Mouse (Mus musculus): ENCODE measurements around the gene Kremen1. TPM values are rescaled to one million over a fixed set of nuclear protein-coding genes. Genes with fewer than 3 reads are reported as not detected.

Gene Kremen1
- polyA plus RNA-seq, 1 experiment from 2014 or later, result 3.8 TPM

DNA sequence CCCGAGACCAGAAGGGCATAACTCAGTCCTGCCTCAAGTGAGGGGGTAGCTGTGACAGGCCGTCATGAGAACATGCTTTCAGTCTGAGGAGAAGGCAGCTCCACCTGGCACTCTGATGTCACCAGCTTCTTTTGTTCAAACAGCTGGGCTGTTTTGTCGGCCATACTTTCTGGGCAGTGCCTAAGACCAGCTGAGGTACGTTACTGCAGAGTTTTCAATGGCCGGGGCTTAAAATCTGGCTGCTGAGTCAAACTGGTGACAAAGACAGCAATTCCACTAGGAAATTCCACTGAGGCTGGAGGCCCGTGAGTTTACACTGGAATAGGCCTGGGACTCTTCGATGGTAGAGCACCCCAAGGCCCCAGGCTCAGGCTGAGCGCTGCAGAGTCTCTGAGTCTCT lies 84.7 kb downstream of the Kremen1 start:
- no peaks in the 10 kb centered on the region for H3K27me3 ChIP-seq (ENCODE audit: control insufficient read depth, insufficient read depth, low read length)
- no peak overlapping the region for H3K4me2 ChIP-seq (ENCODE audit: low read length)
- no peak overlapping the region for H3K9ac ChIP-seq (replicated peaks; ENCODE audit: low read length)
- H3K36me3 ChIP-seq (ENCODE audit: control insufficient read depth, insufficient read depth, low read length), result no peaks in the 10 kb centered on the region
- no peaks in the 10 kb centered on the region for H3K9me3 ChIP-seq (ENCODE audit: control insufficient read depth, low read length)
- no peaks in the 10 kb centered on the region for H3K4me1 ChIP-seq (ENCODE audit: control insufficient read depth, insufficient read depth, low read length)
- no peak overlapping the region for H3K4me3 ChIP-seq (replicated peaks; ENCODE audit: low read depth, low read length)
- H3K27ac ChIP-seq (replicated peaks; ENCODE audit: low read depth, low read length), result no peak overlapping the region
- ATAC-seq (ENCODE audit: low FRiP score, low TSS enrichment) (no peak), DNase-seq (no peak)
- 71% methylated on average over 8 of the region's 8 CpGs for WGBS

DNA sequence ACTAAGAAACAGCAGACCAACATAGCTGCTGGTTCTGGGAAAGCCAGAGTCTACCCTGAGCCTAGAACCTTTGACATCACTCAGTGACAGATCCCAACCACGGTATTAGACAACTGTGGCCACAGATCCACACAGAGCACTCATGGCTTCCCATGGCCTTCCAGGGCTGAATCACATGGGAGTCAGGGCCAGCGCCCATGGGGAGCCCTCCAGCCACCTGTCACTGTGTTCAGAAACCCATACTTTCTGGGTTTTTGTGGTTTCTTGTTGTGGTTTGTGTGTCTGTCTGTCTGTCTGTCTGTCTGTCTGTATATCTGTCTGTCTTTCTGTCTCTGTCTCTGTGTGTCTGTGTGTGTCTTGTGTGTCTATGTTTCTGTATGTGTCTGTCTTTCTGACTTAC lies 85.5 kb downstream of the Kremen1 start:
- WGBS, result 87% methylated on average over 2 of the region's 2 CpGs
- H3K27ac ChIP-seq (replicated peaks; ENCODE audit: low read depth, low read length), result no peak overlapping the region
- H3K27me3 ChIP-seq (ENCODE audit: control insufficient read depth, insufficient read depth, low read length), result no peaks in the 10 kb centered on the region
- no peaks in the 10 kb centered on the region for H3K36me3 ChIP-seq (ENCODE audit: control insufficient read depth, insufficient read depth, low read length)
- no peak overlapping the region for H3K4me2 ChIP-seq (ENCODE audit: low read length)
- H3K4me1 ChIP-seq (ENCODE audit: control insufficient read depth, insufficient read depth, low read length), result no peaks in the 10 kb centered on the region
- DNase-seq (no peak), ATAC-seq (ENCODE audit: low FRiP score, low TSS enrichment) (no peak)
- no peak overlapping the region for H3K4me3 ChIP-seq (replicated peaks; ENCODE audit: low read depth, low read length)
- H3K9me3 ChIP-seq (ENCODE audit: control insufficient read depth, low read length), result no peaks in the 10 kb centered on the region
- H3K9ac ChIP-seq (replicated peaks; ENCODE audit: low read length), result no peak overlapping the region

DNA sequence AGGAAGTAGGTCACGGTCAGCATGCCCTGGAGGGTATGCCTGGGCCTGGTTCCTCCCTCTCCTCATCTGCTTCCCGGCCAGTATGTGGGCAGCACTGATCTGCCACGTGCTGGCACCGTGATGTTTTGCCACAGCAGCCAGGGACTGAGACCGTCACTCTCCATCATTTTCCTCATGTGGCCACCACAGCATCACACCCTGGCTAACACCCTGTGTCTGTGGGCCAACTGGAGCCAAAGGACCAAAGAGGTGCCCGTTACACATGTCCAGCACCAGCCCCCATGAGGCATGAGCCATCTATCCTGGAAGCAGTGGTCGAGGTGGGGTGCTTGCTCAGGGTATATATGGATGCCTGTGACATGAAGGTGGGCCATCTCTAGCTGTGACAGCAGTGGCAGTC lies 86.2 kb downstream of the Kremen1 start:
- no peak for ATAC-seq (ENCODE audit: low FRiP score, low TSS enrichment)
- no peak overlapping the region for H3K4me2 ChIP-seq (ENCODE audit: low read length)

DNA sequence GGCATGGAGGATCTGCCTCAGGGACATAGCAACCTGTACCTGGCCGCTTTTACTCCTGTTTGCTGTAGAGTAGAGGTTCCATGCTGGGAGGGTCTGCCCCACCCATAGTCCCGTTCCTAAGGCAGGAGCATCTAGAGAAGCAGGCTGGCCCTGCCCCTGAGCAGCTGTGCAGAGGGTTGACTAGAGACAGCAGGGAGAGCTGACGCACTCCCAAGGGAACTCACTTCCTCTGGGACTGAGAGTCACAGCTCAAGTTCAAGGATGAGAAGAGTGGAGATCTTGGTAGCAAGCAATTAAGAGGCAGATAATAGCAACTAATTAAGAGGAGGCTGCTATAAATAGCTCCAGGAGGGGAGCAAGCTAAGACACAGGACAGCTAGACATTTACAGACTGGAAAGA lies 88.5 kb downstream of the Kremen1 start:
- Histone ChIP-seq H3K27ac (replicated peaks; ENCODE audit: low read depth, low read length) (no peak overlapping the region), H3K4me1 (ENCODE audit: control insufficient read depth, insufficient read depth, low read length) (0 out of 2 replicates have a peak, but pooled peaks cover under 1% of the 10 kb centered on the region), H3K27me3 (ENCODE audit: control insufficient read depth, insufficient read depth, low read length) (no peaks in the 10 kb centered on the region), H3K36me3 (ENCODE audit: control insufficient read depth, insufficient read depth, low read length) (no peaks in the 10 kb centered on the region), H3K9ac (replicated peaks; ENCODE audit: low read length) (no peak overlapping the region), H3K4me2 (ENCODE audit: low read length) (no peak overlapping the region), H3K9me3 (ENCODE audit: control insufficient read depth, low read length) (no peaks in the 10 kb centered on the region), H3K4me3 (replicated peaks; ENCODE audit: low read depth, low read length) (no peak overlapping the region)
- 59% methylated on average over 3 of the region's 3 CpGs for WGBS
- ATAC-seq (ENCODE audit: low FRiP score, low TSS enrichment) (no peak), DNase-seq (no peak)

More for the DNA sequence above, 86.2 kb downstream of the Kremen1 start:
- no peaks in the 10 kb centered on the region for H3K9me3 ChIP-seq (ENCODE audit: control insufficient read depth, low read length)
- no peak overlapping the region for H3K27ac ChIP-seq (replicated peaks; ENCODE audit: low read depth, low read length)
- H3K9ac ChIP-seq (replicated peaks; ENCODE audit: low read length), result no peak overlapping the region
- no peaks in the 10 kb centered on the region for H3K27me3 ChIP-seq (ENCODE audit: control insufficient read depth, insufficient read depth, low read length)
- no peak for DNase-seq
- no peaks in the 10 kb centered on the region for H3K36me3 ChIP-seq (ENCODE audit: control insufficient read depth, insufficient read depth, low read length)
- 88% methylated on average over 7 of the region's 7 CpGs for WGBS
- H3K4me3 ChIP-seq (replicated peaks; ENCODE audit: low read depth, low read length), result no peak overlapping the region
- no peaks in the 10 kb centered on the region for H3K4me1 ChIP-seq (ENCODE audit: control insufficient read depth, insufficient read depth, low read length)

DNA sequence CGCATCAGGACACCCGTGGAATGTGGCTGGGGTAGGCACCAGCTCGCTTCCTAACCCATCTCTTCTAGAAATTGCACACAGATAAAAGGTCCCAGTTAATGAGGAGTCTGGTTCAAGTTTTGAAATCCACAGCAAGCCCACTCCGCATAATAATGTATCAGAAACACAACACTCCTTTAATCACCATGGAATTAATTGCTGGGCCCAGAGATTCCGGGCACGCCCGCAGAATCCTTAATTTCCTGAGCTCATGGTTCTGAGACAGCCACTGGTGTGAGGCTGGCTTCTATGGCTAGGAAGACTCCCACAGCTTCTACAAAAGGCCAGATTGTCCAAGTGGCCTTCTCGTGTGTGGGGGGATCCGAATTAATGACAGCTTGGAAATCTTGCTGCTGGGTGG lies 94.0 kb downstream of the Kremen1 start:
- Histone ChIP-seq H3K4me3 (replicated peaks; ENCODE audit: low read depth, low read length) (no peak overlapping the region), H3K4me1 (ENCODE audit: control insufficient read depth, insufficient read depth, low read length) (0 out of 2 replicates have a peak, but pooled peaks cover 7% of the 10 kb centered on the region), H3K27ac (replicated peaks; ENCODE audit: low read depth, low read length) (0 out of 2 replicates have a peak overlapping the region, but pooled peaks have one; percentile 20), H3K36me3 (ENCODE audit: control insufficient read depth, insufficient read depth, low read length) (no peaks in the 10 kb centered on the region), H3K27me3 (ENCODE audit: control insufficient read depth, insufficient read depth, low read length) (no peaks in the 10 kb centered on the region), H3K4me2 (ENCODE audit: low read length) (no peak overlapping the region), H3K9ac (replicated peaks; ENCODE audit: low read length) (no peak overlapping the region), H3K9me3 (ENCODE audit: control insufficient read depth, low read length) (no peaks in the 10 kb centered on the region)
- ATAC-seq (ENCODE audit: low FRiP score, low TSS enrichment), result no peak; the same call in 1 of the 2 replicates
- peak; percentile 58 for DNase-seq
- WGBS, result 62% methylated on average over 9 of the region's 9 CpGs

DNA sequence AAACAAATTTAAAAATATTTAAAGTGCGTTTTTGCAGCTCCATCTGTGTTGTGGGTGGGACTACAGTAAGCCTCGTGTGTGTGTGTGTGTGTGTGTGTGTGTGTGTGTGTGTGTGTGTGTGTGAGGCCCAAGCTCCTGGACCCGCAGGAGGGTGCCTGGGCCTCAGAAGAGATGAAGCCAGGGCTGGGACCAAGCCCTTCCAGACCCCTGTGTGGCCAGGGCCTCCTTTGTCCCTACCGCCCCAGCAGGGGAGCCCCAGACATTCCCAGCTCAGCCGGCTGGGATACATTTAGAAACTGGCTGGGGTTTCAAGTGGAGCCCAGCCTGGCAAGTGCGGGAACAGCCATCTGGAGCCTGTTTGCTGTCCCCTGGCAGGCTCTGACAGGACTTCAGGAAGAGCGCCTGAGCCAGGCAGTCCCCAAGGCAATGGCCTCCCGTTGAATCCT lies 95.9 kb downstream of the Kremen1 start:
- DNase-seq (peak; percentile 44), ATAC-seq (ENCODE audit: low FRiP score, low TSS enrichment) (peak; percentile 37; the same call in 1 of the 2 replicates)
- Histone ChIP-seq H3K4me1 (ENCODE audit: control insufficient read depth, insufficient read depth, low read length) (0 out of 2 replicates have a peak, but pooled peaks cover 7% of the 10 kb centered on the region), H3K9me3 (ENCODE audit: control insufficient read depth, low read length) (no peaks in the 10 kb centered on the region), H3K4me2 (ENCODE audit: low read length) (no peak overlapping the region), H3K4me3 (replicated peaks; ENCODE audit: low read depth, low read length) (no peak overlapping the region), H3K27ac (replicated peaks; ENCODE audit: low read depth, low read length) (0 out of 2 replicates have a peak overlapping the region, but pooled peaks have one; percentile 41), H3K27me3 (ENCODE audit: control insufficient read depth, insufficient read depth, low read length) (no peaks in the 10 kb centered on the region), H3K36me3 (ENCODE audit: control insufficient read depth, insufficient read depth, low read length) (no peaks in the 10 kb centered on the region), H3K9ac (replicated peaks; ENCODE audit: low read length) (no peak overlapping the region)
- WGBS, result 18% methylated on average over 8 of the region's 8 CpGs

DNA sequence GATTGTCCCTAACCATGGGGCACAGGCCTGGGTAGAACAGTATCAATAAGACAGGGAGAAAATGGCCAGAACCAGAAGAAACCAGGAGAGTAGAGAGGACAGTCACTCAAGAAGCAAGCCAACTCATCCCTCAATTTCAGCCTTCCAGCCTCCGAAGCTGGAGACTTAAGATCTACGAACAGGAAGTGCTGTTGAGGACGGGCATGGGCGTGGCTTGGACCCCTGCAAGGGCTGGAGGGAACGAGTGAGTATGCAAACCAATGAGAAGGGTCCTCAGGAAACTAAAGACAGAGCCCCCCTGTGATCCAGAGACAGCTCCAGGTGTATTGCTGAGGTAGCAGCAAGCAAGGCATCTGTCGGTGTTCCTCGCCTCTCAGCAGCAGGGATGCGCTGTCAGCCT lies 97.0 kb downstream of the Kremen1 start:
- Histone ChIP-seq H3K9me3 (ENCODE audit: control insufficient read depth, low read length) (no peaks in the 10 kb centered on the region), H3K9ac (replicated peaks; ENCODE audit: low read length) (no peak overlapping the region), H3K4me2 (ENCODE audit: low read length) (no peak overlapping the region), H3K4me1 (ENCODE audit: control insufficient read depth, insufficient read depth, low read length) (0 out of 2 replicates have a peak, but pooled peaks cover 7% of the 10 kb centered on the region), H3K36me3 (ENCODE audit: control insufficient read depth, insufficient read depth, low read length) (no peaks in the 10 kb centered on the region), H3K27me3 (ENCODE audit: control insufficient read depth, insufficient read depth, low read length) (no peaks in the 10 kb centered on the region), H3K27ac (replicated peaks; ENCODE audit: low read depth, low read length) (no peak overlapping the region), H3K4me3 (replicated peaks; ENCODE audit: low read depth, low read length) (no peak overlapping the region)
- DNase-seq, result peak; percentile 18
- WGBS, result 33% methylated on average over 8 of the region's 8 CpGs
- ATAC-seq (ENCODE audit: low FRiP score, low TSS enrichment), result no peak

DNA sequence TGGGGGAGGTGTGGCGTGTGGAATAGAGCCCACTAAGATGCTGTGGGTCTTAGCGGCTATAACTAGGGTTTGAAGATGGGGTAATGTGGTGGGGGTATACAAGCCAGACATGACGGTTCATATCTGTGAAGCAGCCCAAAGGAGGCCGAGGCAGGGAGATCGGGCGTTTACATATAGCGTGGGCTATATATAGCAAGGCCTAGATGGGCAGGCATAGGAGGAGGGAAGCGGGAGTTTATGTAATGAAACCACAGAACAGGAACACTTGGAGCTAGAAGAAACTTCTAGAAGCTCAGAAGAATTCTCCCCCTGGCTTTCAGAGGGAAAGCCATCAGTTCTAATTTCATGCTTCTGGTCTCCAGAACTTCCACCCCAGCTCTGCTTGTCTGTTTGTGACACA lies 97.9 kb downstream of the Kremen1 start:
- H3K4me3 ChIP-seq (replicated peaks; ENCODE audit: low read depth, low read length), result no peak overlapping the region
- 95% methylated on average over 8 of the region's 8 CpGs for WGBS

DNA sequence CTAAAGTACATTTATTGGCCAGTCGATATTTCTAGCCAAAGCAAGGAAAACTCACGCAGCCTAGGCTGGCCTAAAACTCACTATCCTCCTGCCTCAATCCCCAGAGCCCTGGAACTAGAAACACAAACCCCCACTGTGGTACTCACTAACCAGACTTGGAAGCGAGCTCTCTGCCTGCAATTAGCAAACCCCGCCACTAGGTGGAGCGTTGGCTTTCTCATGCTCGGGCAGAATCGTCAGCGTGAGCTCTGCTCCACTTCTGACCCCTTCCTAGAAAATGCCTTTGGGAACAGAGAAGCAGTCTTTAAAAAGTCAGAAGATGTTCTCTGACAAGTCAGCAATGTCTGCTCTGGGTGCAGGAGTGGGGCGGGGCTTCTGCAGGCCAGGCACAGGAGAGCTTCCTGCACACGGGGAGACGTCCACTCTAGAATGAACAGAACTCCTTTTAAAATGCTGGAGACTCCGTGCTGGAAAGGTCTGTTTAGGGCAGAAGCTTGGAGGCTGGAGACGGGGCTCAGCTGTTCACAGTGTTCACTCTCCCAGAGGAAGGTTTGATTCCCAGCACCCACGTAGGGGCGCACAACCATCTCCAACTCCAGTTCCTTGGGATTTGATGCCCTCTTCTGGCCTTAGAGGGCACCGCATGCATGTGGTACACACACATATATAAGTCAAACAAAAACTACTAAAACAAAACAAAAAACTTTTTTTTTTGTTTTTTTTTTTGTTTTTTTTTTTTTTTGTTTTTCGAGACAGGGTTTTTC lies 100.5 kb downstream of the Kremen1 start:
- ATAC-seq (ENCODE audit: low FRiP score, low TSS enrichment), result no peak
- no peaks in the 10 kb centered on the region for H3K36me3 ChIP-seq (ENCODE audit: control insufficient read depth, insufficient read depth, low read length)
- no peaks in the 10 kb centered on the region for H3K9me3 ChIP-seq (ENCODE audit: control insufficient read depth, low read length)
- H3K4me2 ChIP-seq (ENCODE audit: low read length), result no peak overlapping the region
- peak; percentile 31 for DNase-seq
- 71% methylated on average over 17 of the region's 17 CpGs for WGBS
- H3K9ac ChIP-seq (replicated peaks; ENCODE audit: low read length), result no peak overlapping the region
- H3K27ac ChIP-seq (replicated peaks; ENCODE audit: low read depth, low read length), result no peak overlapping the region
- H3K27me3 ChIP-seq (ENCODE audit: control insufficient read depth, insufficient read depth, low read length), result no peaks in the 10 kb centered on the region
- H3K4me1 ChIP-seq (ENCODE audit: control insufficient read depth, insufficient read depth, low read length), result 0 out of 2 replicates have a peak, but pooled peaks cover 4% of the 10 kb centered on the region
- no peak overlapping the region for H3K4me3 ChIP-seq (replicated peaks; ENCODE audit: low read depth, low read length)

More for the DNA sequence above, 97.9 kb downstream of the Kremen1 start:
- ATAC-seq (ENCODE audit: low FRiP score, low TSS enrichment) (no peak), DNase-seq (no peak)
- no peak overlapping the region for H3K27ac ChIP-seq (replicated peaks; ENCODE audit: low read depth, low read length)
- no peak overlapping the region for H3K9ac ChIP-seq (replicated peaks; ENCODE audit: low read length)
- no peak overlapping the region for H3K4me2 ChIP-seq (ENCODE audit: low read length)
- H3K9me3 ChIP-seq (ENCODE audit: control insufficient read depth, low read length), result no peaks in the 10 kb centered on the region
- H3K4me1 ChIP-seq (ENCODE audit: control insufficient read depth, insufficient read depth, low read length), result 0 out of 2 replicates have a peak, but pooled peaks cover 7% of the 10 kb centered on the region
- no peaks in the 10 kb centered on the region for H3K36me3 ChIP-seq (ENCODE audit: control insufficient read depth, insufficient read depth, low read length)
- H3K27me3 ChIP-seq (ENCODE audit: control insufficient read depth, insufficient read depth, low read length), result no peaks in the 10 kb centered on the region

Measured in midbrain, embryonic 14.5 days (tissue).